Mouse (Mus musculus) bone marrow macrophage, adult 2 months (primary cell): ENCODE measurements around the gene Maats1.

Source experiments
- CTCF ChIP-seq: IDR thresholded peaks from 2 replicates; pipeline ENCODE4 v1.5.1; 2012; ENCODE audit warnings: low read depth, mild to moderate bottlenecking, low read length, moderate library complexity
- POLR2A ChIP-seq: IDR thresholded peaks from 2 replicates; pipeline ENCODE4 v1.6.1; 2012; ENCODE audit warnings: mild to moderate bottlenecking, low read depth, low read length, borderline replicate concordance

GRCm38 (mm10) chr16:38365390-38365789, 23.4 kb upstream of the Maats1 start:
- TF ChIP-seq CTCF (no peak), POLR2A (no peak)
